Mouse (Mus musculus) C2C12 (cell line): ENCODE data around the gene Itgb3.

ENCODE experiments used
- CTCF ChIP-seq: IDR thresholded peaks from one replicate; pipeline ENCODE4 v1.5.1; 2011; ENCODE audit not compliant: control insufficient read depth, insufficient read depth, insufficient read length
- FOSL1 ChIP-seq: IDR thresholded peaks from one replicate; pipeline ENCODE4 v1.8.0; 2011; ENCODE audit warnings: mild to moderate bottlenecking, low read length; ENCODE audit not compliant: poor library complexity, insufficient read depth, severe bottlenecking
- MAX ChIP-seq: IDR thresholded peaks from one replicate; pipeline ENCODE4 v1.6.1; 2011; ENCODE audit warnings: mild to moderate bottlenecking, control low read depth
- MYOD1 ChIP-seq: IDR thresholded peaks from one replicate; pipeline ENCODE4 v1.6.1; 2011; ENCODE audit warnings: low read depth; ENCODE audit not compliant: control insufficient read depth, insufficient read length
- MYOG ChIP-seq: IDR thresholded peaks from one replicate; pipeline ENCODE4 v1.6.1; 2011; ENCODE audit not compliant: control insufficient read depth, insufficient read length; ENCODE audit errors: extremely low read depth
- USF1 ChIP-seq: IDR thresholded peaks from one replicate; pipeline ENCODE4 v1.6.1; 2011; ENCODE audit warnings: low read depth, mild to moderate bottlenecking, control low read depth, moderate library complexity

GRCm38 (mm10) chr11:104624791-104625391 is 17.1 kb downstream of the Itgb3 start:
- no peak for TF ChIP-seq CTCF
- TF ChIP-seq MYOG: no peak
- peak; percentile 79 for TF ChIP-seq FOSL1
- TF ChIP-seq MYOD1: peak; percentile 78
- TF ChIP-seq MAX: no peak
- no peak for TF ChIP-seq USF1
